Mouse (Mus musculus): ENCODE measurements around the gene Sohlh1. TPM values are rescaled to one million over a fixed set of nuclear protein-coding genes. Genes with fewer than 3 reads are reported as not detected.

Sohlh1 gene
- not detected in 2 replicates for polyA plus RNA-seq (2012; rRNA removed)

DNA sequence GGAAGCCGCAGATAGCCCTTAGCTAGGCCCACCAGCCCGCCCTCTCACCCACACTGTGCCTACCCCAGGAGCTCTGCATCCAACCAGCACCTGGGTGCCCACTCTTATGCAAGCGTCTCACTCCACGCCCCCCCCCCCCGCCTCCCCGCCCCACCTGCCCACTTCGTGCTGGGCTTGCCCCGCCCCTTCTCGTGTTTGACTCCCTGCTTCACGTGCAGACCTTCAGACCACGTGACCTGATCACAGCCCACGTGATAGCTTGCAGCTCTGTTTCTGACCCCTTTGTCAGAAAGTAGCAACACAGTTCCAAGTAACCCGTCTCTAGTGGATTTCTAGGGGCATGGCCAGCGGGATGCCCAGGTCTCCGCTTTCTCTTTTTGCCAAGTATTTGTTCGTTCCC, at the start of gene Sohlh1:
Gene Sohlh1 (minus strand): TSS at position 23 of the 400 bp plus-strand sequence.

DNA sequence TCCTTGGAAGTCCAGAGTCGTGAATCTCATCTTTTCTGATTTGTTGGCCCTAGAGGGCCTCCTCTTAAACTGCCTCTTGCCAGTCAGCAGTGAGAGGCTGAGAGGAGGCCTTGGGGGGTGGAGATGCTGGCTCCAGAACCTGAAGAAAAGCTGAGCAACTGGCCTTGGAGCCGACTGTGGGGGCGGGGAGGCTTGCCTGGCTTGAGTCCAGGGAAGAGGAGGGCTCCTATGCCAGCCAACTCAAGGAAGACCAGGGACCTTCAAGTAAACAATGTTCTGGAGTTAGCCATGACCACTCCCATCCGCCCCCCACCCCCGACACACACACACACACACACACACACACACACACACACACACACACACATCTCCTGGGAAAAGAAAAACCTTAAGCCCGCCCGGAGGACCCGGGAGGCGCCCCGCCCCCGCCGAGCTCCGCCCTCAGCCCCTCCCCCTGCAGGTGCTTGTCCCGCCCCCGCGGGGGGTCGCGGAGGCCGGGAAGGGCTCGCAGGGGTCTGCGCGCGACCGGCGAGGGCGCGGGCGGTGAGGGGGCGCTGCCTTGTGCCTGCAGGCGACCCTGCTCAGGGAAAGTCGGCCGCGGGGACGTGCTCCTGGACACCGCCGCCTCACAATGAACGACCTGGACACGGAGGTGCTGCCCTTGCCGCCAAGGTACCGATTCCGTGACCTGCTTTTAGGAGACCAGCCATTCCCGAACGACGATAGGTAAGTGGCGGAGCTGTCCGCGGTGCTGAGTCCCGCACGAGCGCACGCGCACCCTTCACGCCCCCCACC, 16.5 kb upstream of the Sohlh1 start, which contains the start of gene Kcnt1:
Gene Kcnt1 (plus strand): TSS at position 398 of the 795 bp plus-strand sequence.

DNA sequence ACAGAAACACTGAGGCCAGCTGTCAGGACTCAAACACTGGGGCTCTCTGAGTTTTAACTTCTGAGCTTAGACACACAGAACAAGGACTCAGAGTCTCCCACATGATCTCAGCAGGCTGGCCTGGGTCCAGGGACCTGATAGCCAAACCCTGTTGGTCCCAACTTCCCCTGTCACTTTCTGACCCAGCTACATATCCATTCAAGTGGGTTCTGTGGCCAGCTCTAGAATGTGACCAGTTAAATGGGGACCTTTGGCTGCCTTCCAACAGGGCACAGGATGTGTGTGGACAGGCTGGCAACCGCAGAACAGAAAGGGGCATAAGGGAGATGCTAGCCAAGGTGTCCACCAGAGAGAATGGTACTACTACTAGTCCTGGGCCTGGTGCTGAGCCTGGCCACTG, 24.2 kb downstream of the Sohlh1 start, which contains the start of gene Lcn9:
Gene Lcn9 (plus strand): TSS at position 348 of the 400 bp plus-strand sequence.

DNA sequence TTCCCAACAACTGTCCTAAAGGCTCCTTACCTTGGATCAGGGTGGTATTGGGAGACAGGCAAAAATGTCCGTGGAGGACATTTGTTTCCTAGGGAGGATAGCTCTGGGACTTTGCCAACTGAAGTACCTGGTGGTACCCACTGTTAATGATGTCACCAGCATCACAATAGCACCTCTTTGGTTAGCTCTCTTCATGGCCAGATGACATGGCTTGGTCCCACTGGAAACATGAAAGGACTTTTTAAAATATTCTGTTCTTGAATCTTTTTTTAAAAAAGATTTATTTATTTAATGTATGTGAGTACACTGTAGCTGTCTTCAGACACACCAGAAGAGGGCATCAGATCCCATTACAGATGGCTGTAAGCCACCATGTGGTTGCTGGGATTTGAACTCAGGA, 31.3 kb downstream of the Sohlh1 start, which contains the start of gene Glt6d1:
Gene Glt6d1 (minus strand): TSS at position 101 of the 400 bp plus-strand sequence.

Other genes starting within 250 kb of the Sohlh1 start
- gene Rabl6, start 238.7 kb downstream of the Sohlh1 start, polyA plus RNA-seq (2012; rRNA removed) = 34.2 and 35.2 TPM in 2 replicates
- gene Ccdc183, start 229.6 kb downstream of the Sohlh1 start, polyA plus RNA-seq (2012; rRNA removed) = not detected in 2 replicates
- 11.7 and 12.7 TPM in 2 replicates for gene Tmem141, start 225.2 kb downstream of the Sohlh1 start, polyA plus RNA-seq (2012; rRNA removed)
- gene Fcna, start 219.2 kb downstream of the Sohlh1 start, polyA plus RNA-seq (2012; rRNA removed) = 2.1 and 3.0 TPM in 2 replicates
- gene Lcn8, start 194.1 kb downstream of the Sohlh1 start, polyA plus RNA-seq (2012; rRNA removed) = 2.0 TPM in 1 of 2 replicates, not detected in the other
- 2.0 TPM in 1 of 2 replicates, not detected in the other for gene Lcn5, start 189.3 kb downstream of the Sohlh1 start, polyA plus RNA-seq (2012; rRNA removed)
- gene Lcn6, start 170.5 kb downstream of the Sohlh1 start, polyA plus RNA-seq (2012; rRNA removed) = 0.17 TPM in 1 of 2 replicates, not detected in the other
- 0.40 TPM in 1 of 2 replicates, not detected in the other for gene Lcn10, start 164.5 kb downstream of the Sohlh1 start, polyA plus RNA-seq (2012; rRNA removed)
- gene Obp2a, start 147.2 kb downstream of the Sohlh1 start, polyA plus RNA-seq (2012; rRNA removed) = 0.59 and 2.0 TPM in 2 replicates
- gene Bmyc, start 140.5 kb downstream of the Sohlh1 start, polyA plus RNA-seq (2012; rRNA removed) = 31.9 and 46.7 TPM in 2 replicates
- gene Obp2b, start 110.2 kb downstream of the Sohlh1 start, polyA plus RNA-seq (2012; rRNA removed) = not detected in 2 replicates
- gene Lcn3, start 81.7 kb downstream of the Sohlh1 start, polyA plus RNA-seq (2012; rRNA removed) = not detected in 2 replicates
- not detected in 2 replicates for gene Lcn11, start 70.2 kb downstream of the Sohlh1 start, polyA plus RNA-seq (2012; rRNA removed)
- not detected in 2 replicates for gene Gm13539, start 65.0 kb downstream of the Sohlh1 start, polyA plus RNA-seq (2012; rRNA removed)
- not detected in 2 replicates for gene Glt6d1, start 31.4 kb downstream of the Sohlh1 start, polyA plus RNA-seq (2012; rRNA removed)
- gene Lcn9, start 24.1 kb downstream of the Sohlh1 start, polyA plus RNA-seq (2012; rRNA removed) = 0.91 TPM in 1 of 2 replicates, not detected in the other
- gene Kcnt1, start 16.5 kb upstream of the Sohlh1 start, polyA plus RNA-seq (2012; rRNA removed) = 0.45 and 0.58 TPM in 2 replicates
- gene Camsap1, start 136.0 kb upstream of the Sohlh1 start, polyA plus RNA-seq (2012; rRNA removed) = 1.1 and 1.3 TPM in 2 replicates
- gene Ubac1, start 174.5 kb upstream of the Sohlh1 start, polyA plus RNA-seq (2012; rRNA removed) = 26.6 and 29.2 TPM in 2 replicates